Mouse (Mus musculus) E14TG2a.4 (cell line): ENCODE results near the gene Esam.

ENCODE experiments used
- H3K27me3 ChIP-seq: 2 replicates; pipeline ENCODE4 v1.6.1; 2014; ENCODE audit warnings: low read length, control low read depth; ENCODE audit not compliant: insufficient read depth
- H3K36me3 ChIP-seq: 2 replicates; pipeline ENCODE4 v1.6.1; 2014; ENCODE audit warnings: low read length, control low read depth; ENCODE audit not compliant: insufficient read depth
- H3K4me1 ChIP-seq: replicated peaks from 2 replicates; pipeline ENCODE4 v1.6.1; 2014; ENCODE audit warnings: low read depth, low read length, control low read depth
- H3K4me3 ChIP-seq: replicated peaks from 2 replicates; pipeline ENCODE4 v1.5.1; 2014; ENCODE audit warnings: mild to moderate bottlenecking, low read length
- H3K9me3 ChIP-seq: 2 replicates; pipeline ENCODE4 v1.6.1; 2014; ENCODE audit warnings: low read length, control low read depth
- CTCF ChIP-seq: conservative IDR thresholded peaks from 2 replicates; pipeline ENCODE4 v1.5.1; 2014; ENCODE audit warnings: low read length
- NANOG ChIP-seq: IDR thresholded peaks from 2 replicates; pipeline ENCODE4 v1.6.1; 2014; ENCODE audit warnings: borderline replicate concordance, low read length, mixed read lengths
- POU5F1 ChIP-seq: IDR thresholded peaks from 2 replicates; pipeline ENCODE4 v1.6.1; 2014; ENCODE audit warnings: low read length, borderline replicate concordance

Gene Esam

DNA sequence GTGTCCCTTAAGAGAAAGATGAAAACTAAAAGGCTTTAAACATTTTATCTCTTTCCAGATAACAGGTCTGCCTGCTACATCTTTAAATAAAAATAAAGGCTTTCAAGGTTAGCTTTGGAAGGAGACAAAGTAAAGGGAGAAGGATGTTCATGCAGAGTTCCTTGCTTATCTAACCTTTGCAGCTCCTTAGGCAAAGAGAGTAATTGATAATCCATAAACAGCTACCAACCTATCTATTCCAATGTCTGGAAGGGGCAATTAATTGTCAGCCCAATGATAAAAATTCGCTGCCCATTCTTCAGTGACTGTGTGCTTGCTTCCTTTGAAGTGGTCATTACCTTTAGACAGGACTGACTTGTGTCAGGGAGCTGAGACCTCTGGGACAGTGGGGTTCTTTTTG is 35.9 kb downstream of the Esam start:
- no peak for TF ChIP-seq NANOG
- no peak for TF ChIP-seq CTCF
- no peak for TF ChIP-seq POU5F1
- H3K9me3 ChIP-seq: no peaks in the 10 kb centered on the region
- no peaks in the 10 kb centered on the region for H3K36me3 ChIP-seq
- no peak overlapping the region for H3K4me3 ChIP-seq
- H3K27me3 ChIP-seq: peaks cover 18% of the 10 kb centered on the region
- H3K4me1 ChIP-seq: no peaks in the 10 kb centered on the region

DNA sequence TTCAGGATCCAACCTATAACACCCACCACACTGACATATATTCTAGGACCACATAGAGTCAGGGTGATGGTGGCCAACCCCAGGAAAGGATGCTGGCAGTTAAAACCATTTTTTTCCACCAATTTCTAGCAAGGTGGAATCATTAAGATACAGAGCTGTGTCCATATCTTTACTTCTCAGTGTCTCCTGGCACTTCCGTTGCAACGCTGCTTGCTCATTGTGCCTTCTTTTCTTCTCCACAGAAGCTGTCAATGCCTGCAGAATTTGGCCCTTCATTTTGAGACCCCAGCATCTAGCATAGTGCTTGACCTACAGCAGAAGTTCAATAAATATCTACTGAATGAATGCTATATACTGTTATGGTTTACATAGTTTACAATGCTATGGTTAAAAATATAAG is 39.1 kb downstream of the Esam start:
- Histone ChIP-seq H3K4me1 (no peaks in the 10 kb centered on the region), H3K27me3 (peaks cover 22% of the 10 kb centered on the region), H3K4me3 (no peak overlapping the region), H3K9me3 (no peaks in the 10 kb centered on the region), H3K36me3 (no peaks in the 10 kb centered on the region)
- TF ChIP-seq POU5F1: no peak
- no peak for TF ChIP-seq CTCF
- TF ChIP-seq NANOG: no peak

DNA sequence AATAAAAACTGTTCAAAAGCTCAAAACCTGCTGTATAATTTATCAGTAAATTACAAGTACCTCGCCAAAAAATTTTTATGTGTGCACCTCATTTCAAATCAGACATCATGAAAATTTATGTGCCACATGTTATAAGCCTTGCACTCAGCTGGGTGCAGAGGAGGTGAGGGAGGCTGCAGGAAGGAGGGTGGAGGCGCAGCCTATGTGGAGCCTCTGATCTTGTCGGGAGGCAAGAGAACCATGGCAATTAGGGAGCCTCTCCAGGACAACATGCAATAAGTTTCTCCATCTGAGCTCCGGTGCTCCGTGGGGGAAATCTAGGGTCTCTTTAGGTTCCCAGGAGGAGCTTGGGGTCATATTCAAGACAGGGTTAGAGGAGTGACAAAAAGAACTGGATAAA is 39.6 kb downstream of the Esam start:
- TF ChIP-seq POU5F1: no peak
- TF ChIP-seq NANOG: no peak
- no peak for TF ChIP-seq CTCF

DNA sequence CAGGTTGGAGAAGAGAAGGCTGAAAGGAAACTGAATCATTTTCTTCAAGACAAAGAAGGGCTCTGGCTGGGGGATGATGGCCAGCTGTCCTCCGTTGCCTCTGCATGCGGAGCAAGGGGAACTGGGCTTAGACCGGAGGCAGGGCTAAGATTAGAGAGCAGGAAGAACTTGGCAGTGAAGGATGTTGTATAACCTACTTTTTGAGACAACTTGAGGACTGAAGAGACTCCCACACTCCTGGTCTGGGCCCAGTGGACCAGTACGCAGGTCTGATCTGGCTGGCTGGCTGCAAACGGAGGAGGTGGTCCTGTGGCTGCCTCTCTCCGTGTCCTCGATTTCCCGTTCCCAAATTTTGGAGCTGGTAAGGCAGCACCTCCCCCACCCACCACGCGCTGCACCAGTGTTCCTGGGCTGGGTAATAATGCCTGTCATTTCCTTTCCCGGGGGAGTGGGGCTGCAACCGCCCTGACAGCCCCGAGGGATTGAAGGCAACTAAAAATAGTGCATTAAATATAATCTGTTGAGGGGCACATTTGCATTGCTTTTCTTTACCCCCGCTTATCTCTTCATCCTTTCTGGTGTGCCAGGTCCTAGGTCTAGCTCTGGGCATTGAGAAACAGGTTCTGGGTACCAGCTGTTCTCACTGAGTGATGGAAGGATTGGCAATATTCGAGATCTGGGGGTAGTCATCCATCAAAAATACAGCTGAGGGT is 40.2 kb downstream of the Esam start:
- Histone ChIP-seq H3K4me3 (no peak overlapping the region), H3K36me3 (no peaks in the 10 kb centered on the region), H3K27me3 (peaks cover 30% of the 10 kb centered on the region), H3K4me1 (no peaks in the 10 kb centered on the region), H3K9me3 (no peaks in the 10 kb centered on the region)
- no peak for TF ChIP-seq POU5F1

More for the DNA sequence above, 39.6 kb downstream of the Esam start:
- peaks cover 25% of the 10 kb centered on the region for H3K27me3 ChIP-seq
- no peaks in the 10 kb centered on the region for H3K4me1 ChIP-seq
- H3K36me3 ChIP-seq: no peaks in the 10 kb centered on the region
- no peak overlapping the region for H3K4me3 ChIP-seq
- H3K9me3 ChIP-seq: no peaks in the 10 kb centered on the region

DNA sequence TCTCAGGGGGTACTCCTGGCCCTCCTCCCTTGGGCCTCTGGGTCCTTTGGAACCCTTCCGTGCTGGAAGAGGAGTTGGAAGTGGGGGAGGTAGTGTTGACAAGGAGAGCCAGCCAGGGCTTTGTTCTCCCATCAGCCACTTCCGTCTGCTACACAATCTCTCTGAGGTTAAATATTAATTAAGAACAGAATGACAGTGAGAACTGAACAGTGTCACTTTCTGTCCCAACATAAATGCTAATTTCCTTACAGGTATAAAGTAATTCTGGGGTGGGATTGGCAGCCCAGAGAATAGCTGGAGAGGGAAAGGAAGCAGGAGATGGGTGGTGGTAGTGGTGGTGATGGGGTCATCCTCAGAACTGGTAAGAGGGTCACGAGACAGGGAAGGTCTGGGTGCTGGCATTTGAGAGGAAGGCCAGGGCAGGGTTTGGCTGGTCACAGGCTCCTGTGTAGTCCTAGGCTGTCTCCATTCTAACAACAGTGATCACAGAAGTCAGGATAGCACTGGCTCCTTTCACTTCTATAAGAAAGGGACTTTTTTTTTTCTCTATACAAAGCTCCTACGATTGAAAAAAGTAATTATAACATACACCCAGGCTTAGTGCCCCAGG is 40.8 kb downstream of the Esam start:
- TF ChIP-seq NANOG (no peak), POU5F1 (no peak), CTCF (no peak)
- H3K9me3 ChIP-seq: no peaks in the 10 kb centered on the region
- H3K4me1 ChIP-seq: no peaks in the 10 kb centered on the region
- H3K27me3 ChIP-seq: peaks cover 30% of the 10 kb centered on the region
- H3K36me3 ChIP-seq: no peaks in the 10 kb centered on the region
- no peak overlapping the region for H3K4me3 ChIP-seq

DNA sequence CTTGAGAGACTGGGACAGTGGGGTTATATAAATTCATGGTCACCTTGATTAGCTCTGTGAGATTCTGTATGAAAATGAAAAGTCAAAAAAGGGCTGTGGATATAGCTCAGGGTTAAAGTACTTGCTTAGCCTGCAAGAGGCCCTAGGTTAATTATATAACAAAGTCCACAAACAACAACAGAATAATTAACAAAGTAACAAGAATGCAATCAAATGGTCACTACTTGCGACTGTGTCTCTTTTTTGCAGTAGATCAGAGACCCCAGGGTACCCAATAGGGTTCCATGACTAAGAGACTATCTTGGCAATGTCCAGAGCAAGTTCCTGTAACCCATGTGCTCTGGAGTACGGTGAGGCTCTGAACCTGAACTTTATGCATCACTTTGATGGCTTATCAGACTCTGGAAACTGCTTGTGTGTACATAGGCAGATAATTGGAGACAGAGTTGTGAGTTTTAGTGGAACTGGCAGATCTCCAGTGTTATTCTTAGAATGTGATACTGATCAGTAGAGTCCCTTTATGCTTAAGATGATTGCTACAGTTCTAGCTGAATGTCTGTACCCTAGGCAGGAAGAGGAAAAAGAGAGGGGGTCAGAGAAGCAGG is 41.5 kb downstream of the Esam start:
- Histone ChIP-seq H3K27me3 (peaks cover 30% of the 10 kb centered on the region), H3K36me3 (no peaks in the 10 kb centered on the region), H3K4me1 (no peaks in the 10 kb centered on the region), H3K4me3 (no peak overlapping the region), H3K9me3 (no peaks in the 10 kb centered on the region)
- no peak for TF ChIP-seq CTCF
- TF ChIP-seq POU5F1: no peak
- TF ChIP-seq NANOG: no peak

DNA sequence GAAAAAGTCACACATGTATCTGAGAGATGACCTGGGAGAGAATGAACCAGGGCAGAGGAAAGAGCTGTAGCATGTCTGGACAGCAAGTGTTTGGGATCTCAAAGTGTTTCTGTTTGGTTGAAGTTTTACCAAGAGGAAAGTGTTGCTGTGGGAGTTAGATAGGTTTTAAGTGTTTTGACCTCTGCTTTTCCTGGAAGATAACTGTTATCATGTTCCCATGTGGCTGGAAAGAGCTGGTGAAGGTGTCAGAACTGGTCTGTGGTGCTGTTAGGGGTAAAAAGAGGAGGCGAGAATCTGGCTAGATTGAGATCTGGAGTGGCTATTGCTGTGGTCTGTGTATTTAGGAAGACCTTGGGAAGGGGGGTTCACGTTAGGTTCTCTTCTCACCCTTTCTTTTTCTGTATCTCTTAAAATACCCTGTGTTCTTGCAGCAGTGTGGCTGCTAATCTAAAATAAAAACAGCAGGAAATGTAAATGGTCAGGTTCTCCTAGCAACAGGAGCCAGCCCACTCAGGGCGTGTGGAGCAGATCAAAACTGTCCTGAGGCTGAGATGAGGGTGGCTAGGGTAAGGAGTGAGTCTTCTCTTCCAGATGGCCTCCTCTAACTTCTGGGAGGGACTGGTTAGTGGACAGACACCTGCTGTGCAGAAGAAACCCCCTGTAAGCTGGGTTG is 44.5 kb downstream of the Esam start:
- Histone ChIP-seq H3K4me1 (peaks cover 8% of the 10 kb centered on the region), H3K9me3 (no peaks in the 10 kb centered on the region), H3K27me3 (peaks cover 23% of the 10 kb centered on the region), H3K36me3 (no peaks in the 10 kb centered on the region), H3K4me3 (no peak overlapping the region)
- no peak for TF ChIP-seq CTCF
- no peak for TF ChIP-seq POU5F1
- no peak for TF ChIP-seq NANOG

DNA sequence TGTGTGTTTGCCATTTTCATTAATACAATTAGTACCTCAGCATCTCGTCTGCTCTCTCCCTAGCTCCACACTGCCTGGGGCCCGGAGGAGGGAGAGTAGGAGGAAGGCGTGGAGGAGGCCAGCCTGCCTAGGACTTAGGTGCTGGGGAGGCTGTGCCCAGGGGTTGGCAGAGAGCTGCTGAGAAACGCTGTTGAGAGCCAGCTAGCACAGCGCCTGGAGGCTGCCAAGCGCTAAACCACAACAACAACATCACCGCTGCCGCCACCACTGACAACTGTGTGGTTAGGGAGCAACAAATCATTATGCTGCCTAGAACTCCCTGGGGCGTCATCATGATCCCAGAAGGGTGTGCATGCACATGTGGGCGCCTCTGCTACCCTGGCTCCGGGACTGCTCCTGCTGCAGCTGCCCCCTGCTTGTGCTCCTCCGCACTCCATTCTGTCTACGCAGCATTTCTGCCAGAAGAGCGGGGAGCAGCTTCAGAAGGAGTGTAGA is 48.6 kb downstream of the Esam start:
- Histone ChIP-seq H3K36me3 (no peaks in the 10 kb centered on the region), H3K27me3 (peaks cover 9% of the 10 kb centered on the region), H3K4me3 (peak overlapping the region; percentile 59), H3K4me1 (peaks cover 8% of the 10 kb centered on the region), H3K9me3 (no peaks in the 10 kb centered on the region)
- no peak for TF ChIP-seq NANOG
- no peak for TF ChIP-seq POU5F1
- no peak for TF ChIP-seq CTCF

DNA sequence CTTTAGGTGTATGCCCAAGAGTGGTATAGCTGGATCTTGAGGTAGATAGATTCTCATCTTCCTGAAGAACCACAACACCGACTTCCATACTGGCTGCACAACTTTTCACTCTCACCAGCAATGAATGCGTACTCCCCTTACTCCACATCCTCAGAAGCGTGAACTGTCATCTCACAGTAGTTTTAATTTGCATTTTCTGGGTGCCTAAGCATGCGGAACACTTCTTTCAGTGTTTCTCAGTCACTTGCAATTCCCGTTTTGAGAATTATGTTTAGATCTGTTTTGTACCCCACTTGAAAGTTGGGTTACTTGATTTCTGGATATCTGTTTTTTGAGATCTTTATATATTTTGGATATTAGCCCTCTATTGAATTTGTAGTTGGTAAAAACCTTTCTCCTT is 55.7 kb downstream of the Esam start:
- Histone ChIP-seq H3K36me3 (no peaks in the 10 kb centered on the region), H3K4me3 (no peak overlapping the region), H3K9me3 (no peaks in the 10 kb centered on the region), H3K4me1 (no peaks in the 10 kb centered on the region), H3K27me3 (no peaks in the 10 kb centered on the region)
- no peak for TF ChIP-seq CTCF
- TF ChIP-seq NANOG: no peak
- no peak for TF ChIP-seq POU5F1
